Mouse (Mus musculus): ENCODE results near the gene Gm20388. TPM values are rescaled to one million over a fixed set of nuclear protein-coding genes. Genes with fewer than 3 reads are reported as not detected.

Gm20388 gene
- total RNA-seq, 2 experiments from 2014 or later, result 8.8 TPM

- DNase-seq (ENCODE audit: extremely low spot score in 1 of 2, low spot score in 1 of 2), result no peak
These were observed 2363.2 kb downstream of the Gm20388 start for GRCm38 (mm10) chr8:122273826-122274225.

DNA sequence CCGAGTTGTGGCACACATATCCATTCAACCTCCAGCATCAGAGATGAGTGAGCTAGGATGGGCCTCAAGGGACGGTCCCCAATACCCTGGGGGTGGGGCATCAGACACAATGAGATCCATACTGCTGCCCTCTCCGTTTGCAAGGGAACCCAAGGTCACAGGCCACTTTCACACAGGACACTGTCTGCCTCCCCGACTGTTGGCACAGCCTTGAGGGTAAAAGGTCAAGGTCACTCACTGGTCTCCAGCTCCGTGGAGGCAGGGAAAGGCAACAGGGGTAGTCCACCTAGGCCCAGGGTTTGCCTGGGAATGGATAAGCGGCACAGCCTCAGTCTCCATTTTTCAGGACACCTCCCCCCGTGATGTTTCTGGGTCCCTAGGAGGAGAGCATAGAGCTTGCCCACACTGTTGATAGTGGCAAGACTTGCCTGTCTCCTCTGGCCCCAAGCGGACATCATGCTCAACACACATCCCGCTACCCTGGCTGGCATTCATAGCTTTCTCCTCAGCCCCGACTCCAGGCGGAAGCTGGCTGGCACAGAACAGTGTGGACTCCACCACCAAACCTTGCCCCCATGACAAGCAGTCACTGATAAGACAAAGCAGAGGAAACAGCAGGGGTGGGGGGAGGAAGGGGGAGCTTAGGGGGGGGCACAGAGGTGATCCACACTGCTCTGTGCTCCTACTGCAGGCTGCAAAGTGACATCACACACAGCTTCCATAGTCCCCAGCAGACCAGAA, 2364.2 kb downstream of the Gm20388 start:
- no peak for DNase-seq (ENCODE audit: extremely low spot score in 1 of 2, low spot score in 1 of 2)

GRCm38 (mm10) chr8:122276308-122276707, 2365.7 kb downstream of the Gm20388 start:
- DNase-seq (ENCODE audit: extremely low spot score in 1 of 2, low spot score in 1 of 2), result no peak

GRCm38 (mm10) chr8:122277204-122277995, 2366.8 kb downstream of the Gm20388 start:
- no peak for DNase-seq (ENCODE audit: extremely low spot score in 1 of 2, low spot score in 1 of 2)

DNA sequence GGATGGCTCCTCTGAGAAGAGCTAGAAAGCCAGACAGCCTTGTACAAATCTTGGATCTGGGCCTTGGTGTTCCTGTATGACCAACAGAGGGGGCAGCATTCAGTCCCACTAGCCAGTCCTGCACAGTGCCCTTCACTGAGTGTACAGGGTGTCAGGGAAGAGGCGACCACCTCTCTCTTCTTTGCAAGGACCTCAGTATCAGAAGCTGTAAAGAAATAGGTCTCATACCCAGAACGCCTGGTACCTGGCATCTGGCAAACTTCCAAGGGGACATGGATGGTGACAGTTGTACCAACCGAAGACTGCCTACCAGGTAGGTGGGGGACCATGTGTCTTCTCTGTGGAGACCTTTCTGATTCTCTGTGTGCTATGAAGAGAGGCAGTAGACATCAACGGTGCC, 2369.5 kb downstream of the Gm20388 start:
- DNase-seq (ENCODE audit: extremely low spot score in 1 of 2, low spot score in 1 of 2), result no peak

- no peak for DNase-seq (ENCODE audit: extremely low spot score in 1 of 2, low spot score in 1 of 2)
These were observed 2370.1 kb downstream of the Gm20388 start for GRCm38 (mm10) chr8:122280588-122281316.

GRCm38 (mm10) chr8:122281317-122282034, 2370.8 kb downstream of the Gm20388 start:
- peak; percentile 92 to 93 for DNase-seq (ENCODE audit: extremely low spot score in 1 of 2, low spot score in 1 of 2)

DNA sequence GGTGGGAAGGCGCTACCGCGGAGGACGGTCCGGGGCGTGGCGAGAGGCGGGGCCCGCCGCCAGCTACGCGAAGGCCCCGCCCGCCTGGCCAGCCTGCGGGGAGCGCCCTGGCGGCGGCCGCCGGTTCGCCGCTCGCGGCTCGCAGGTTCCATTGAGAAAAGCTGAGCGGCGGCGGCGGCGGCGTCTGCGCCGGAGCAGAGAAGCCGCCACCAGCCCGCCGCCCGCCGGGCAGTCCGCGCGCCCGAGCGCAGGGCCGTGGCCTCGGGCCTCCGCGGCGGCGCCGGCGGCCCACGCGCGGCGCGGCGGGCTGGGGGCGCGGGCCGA, 2371.4 kb downstream of the Gm20388 start, which contains the start of gene Zfpm1:
Gene Zfpm1 (plus strand): TSS at position 107 of the 324 bp plus-strand sequence.
- DNase-seq (ENCODE audit: extremely low spot score in 1 of 2, low spot score in 1 of 2), result no peak

GRCm38 (mm10) chr8:122282501-122283355, 2372.1 kb downstream of the Gm20388 start:
- no peak for DNase-seq (ENCODE audit: extremely low spot score in 1 of 2, low spot score in 1 of 2)

GRCm38 (mm10) chr8:122283356-122284202, 2372.9 kb downstream of the Gm20388 start:
- DNase-seq (ENCODE audit: extremely low spot score in 1 of 2, low spot score in 1 of 2), result peak; percentile 23 to 34

- DNase-seq (ENCODE audit: extremely low spot score in 1 of 2, low spot score in 1 of 2), result peak; percentile 37 to 56
These were observed 2373.6 kb downstream of the Gm20388 start for GRCm38 (mm10) chr8:122284203-122284658.

DNA sequence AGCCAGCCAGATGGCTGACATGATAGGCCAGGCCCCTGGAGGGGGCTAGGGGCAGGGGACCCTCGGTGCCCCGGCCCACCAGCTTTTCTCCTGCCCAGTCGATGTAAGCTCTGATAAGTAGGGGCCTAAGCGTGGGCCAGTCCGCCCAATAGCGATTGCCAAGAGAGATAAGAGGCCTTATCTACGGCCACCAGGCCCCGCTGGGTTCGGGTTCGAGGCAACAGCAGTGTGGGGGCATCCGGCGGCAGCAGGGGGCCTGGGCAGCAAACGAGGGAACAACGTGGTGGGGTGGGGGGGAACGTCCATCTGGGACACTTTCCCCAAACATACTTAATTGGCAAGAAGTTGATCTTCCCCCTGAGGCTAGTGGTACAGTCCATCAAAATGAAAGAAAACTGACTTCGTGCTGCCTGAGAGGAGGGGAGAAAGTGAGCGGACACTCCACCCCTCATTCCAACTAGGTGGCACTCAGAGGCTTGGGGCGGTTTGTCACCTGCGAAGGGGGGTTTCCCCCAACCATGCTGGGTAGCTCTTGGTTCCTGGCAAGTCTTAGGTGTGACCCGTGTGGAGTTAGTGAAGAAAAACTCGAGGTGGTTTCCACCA, 2374.1 kb downstream of the Gm20388 start:
- no peak for DNase-seq (ENCODE audit: extremely low spot score in 1 of 2, low spot score in 1 of 2)

DNA sequence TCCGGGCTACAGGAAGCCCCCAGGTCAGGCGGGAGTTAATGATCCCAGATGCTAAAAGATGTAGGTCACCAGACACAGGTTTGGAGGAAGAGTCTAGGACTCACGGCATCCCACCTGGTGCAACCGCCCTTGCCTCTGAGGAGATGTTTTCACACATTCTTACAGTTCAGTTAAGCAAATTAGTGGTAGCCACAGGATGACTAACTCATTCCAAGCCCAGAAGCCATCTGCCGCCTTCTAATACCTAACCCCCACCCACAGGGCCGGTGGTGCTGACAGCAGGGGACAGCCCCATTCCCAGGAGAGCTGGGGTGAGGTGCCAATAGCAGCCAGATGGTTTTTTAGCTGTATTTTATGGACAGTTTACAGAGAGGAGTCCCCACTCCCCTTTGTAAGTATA, 2375.1 kb downstream of the Gm20388 start:
- no peak for DNase-seq (ENCODE audit: extremely low spot score in 1 of 2, low spot score in 1 of 2)

DNA sequence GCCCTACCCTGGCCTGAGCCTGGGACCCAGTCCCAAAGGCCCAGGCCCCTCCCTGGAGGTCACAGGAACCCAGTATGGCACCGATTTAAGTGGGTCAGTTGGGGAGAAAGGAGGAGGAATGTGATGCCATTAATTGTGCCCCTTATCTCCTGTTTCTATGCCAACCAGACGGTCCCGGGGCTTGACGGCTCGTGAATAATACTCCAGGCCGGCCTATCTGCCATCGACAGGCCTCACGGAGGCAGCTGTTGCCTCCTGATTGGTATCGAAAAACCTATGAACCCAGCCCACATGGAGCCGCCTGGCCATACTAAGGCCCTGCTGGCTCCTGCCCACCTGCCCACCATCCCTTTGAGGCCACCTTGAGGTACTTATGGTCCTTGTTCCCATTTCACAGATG, 2376.3 kb downstream of the Gm20388 start:
- DNase-seq (ENCODE audit: extremely low spot score in 1 of 2, low spot score in 1 of 2), result no peak

DNA sequence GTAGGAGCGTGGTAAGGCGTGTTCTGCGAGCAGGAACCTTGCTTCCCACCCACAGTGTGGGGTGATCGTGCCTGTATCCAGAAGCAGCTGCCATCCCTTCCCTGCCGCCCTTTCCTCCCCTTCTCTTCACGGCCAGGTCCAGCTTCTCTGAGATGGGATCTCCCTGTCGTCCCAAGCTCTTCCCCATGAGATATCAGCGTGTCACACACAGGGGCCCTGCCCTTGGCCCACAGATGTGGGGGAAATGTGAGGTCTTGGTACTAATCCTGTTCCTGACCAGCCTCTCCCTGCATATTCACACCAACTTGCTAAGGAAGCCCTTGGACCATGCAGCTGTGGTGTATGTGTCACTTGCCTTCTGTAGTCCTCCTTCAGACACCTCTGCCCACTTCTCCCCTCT, 2377.1 kb downstream of the Gm20388 start:
- DNase-seq (ENCODE audit: extremely low spot score in 1 of 2, low spot score in 1 of 2), result no peak

DNA sequence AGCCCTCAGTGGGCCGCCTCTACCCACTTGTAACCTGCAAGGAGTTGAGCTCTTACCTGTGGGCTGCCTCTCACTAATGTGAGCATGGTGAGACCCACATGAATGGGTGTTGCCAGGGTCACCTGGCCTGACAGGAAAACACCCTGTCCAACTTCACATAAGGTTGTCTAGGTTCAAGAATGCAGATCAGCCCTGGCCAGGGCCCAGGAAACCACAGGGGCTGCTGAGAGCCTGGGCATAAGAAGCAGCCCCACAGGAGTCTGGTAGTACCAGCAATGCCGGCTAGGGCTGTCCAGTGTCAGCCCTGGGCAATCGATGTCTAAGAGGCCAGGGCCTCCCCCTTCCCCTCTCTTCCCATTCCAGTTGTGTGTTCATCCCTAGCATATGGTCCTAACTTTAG, 2377.7 kb downstream of the Gm20388 start:
- no peak for DNase-seq (ENCODE audit: extremely low spot score in 1 of 2, low spot score in 1 of 2)

DNA sequence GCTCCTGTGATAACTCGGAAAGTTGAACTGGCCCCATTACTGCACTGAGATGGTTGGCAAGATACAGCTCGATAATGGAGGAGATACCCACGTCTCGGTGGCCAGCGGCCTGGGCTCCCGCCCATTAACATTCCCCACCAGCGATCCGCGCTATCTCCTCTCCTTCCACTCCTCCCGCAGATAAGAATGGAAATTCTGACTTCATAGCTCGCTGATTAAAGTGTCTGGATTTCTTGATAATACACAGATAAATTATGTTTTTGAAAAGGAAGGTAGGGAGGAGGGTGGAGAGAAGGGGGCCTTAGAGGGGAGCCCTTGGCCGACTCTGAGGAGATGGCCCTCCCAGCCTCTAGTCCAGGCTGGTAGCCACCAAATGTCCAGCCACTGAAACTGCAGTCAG, 2380.4 kb downstream of the Gm20388 start:
- DNase-seq (ENCODE audit: extremely low spot score in 1 of 2, low spot score in 1 of 2), result no peak

DNA sequence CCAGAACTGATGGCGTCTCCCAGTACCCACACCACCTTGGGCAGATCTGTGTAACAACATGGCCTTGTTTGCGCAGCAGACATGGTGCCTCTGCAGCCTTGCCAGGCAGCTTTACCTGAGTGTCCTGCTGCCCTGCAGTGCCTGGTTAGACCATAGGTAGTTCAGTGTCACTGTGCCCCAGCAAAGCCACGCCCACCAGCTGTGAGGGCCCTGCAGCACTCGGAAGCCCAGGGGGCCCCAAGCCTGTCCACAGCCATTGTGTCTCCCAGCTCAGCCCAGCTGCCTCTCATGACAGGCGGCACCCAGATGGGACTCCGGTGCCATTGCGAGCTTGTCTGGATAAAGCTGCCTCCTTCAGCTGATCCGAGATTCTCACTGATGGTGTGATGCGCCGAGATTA, 2380.9 kb downstream of the Gm20388 start:
- DNase-seq (ENCODE audit: extremely low spot score in 1 of 2, low spot score in 1 of 2), result no peak
